Mouse (Mus musculus): ENCODE measurements around the gene Cox4i2.

The Cox4i2 gene

GRCm38 (mm10) chr2:152804408-152805110 is 50.6 kb downstream of the Cox4i2 start:
- peak; percentile 71 for DNase-seq

DNA sequence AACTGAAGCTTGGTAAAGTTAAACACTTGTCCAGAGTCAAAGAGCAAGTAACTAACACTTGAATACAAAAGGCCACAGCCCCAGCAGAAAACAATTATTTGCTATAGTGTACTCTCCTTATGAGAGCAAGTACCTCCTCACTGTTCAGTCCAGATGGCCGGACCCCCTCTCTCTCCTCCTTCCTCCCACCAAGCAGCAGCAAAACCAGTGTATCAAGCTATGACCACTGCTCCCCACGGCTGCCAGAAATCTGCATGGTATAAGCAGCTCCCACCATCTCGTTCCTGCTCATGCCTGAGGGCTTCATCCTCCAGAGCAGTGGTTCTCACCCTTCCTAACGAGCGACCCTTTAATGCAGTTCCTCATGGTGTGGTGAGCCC is 51.1 kb downstream of the Cox4i2 start:
- DNase-seq, result no peak

DNA sequence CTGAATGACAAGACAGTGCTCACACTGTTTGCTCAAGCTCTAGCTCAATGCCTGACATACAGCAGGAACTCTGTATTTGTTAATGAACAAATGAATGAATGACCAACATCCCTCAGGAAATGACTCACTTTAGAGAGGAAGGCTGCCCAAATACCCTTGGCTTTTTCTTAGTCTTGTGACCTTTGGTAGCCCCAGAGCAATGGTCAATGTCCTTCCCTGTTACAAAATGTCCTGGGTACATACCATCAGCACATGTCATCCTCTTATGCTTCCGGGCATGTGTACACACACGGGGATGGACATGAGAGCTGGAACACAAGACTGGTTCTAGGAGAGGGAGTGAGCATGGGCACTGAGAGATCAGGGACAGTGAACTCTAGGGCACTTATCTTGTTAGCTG is 52.1 kb downstream of the Cox4i2 start:
- no peak for DNase-seq

- DNase-seq, result no peak
Observed at GRCm38 (mm10) chr2:152808178-152808577, 54.2 kb downstream of the Cox4i2 start.

GRCm38 (mm10) chr2:152810158-152810941 is 56.4 kb downstream of the Cox4i2 start:
- DNase-seq, result no peak

GRCm38 (mm10) chr2:152811336-152812165 is 57.6 kb downstream of the Cox4i2 start:
- DNase-seq, result peak; percentile 9

DNA sequence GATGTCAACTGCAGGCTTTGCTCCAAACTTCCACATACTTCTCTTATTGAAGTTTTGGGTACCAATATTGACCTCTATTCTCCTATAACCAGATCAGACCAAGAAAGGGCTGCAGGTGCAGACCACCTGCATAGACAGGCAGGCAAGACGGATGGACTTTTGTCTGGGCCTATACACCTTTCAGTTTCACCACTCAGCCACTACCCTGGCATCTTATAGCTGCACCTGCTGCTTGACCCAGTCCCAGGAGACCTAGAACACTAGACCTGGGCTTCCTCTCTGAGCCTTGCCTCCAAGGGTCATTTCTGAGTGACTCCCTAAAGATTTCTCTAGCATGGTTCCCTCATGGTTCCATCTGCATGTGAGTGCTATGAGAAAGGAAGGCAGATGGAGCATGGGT is 59.3 kb downstream of the Cox4i2 start:
- peak; percentile 13 for DNase-seq

GRCm38 (mm10) chr2:152814213-152814874 is 60.4 kb downstream of the Cox4i2 start:
- DNase-seq, result peak; percentile 14
